Mouse (Mus musculus): Measurements from ENCODE around the gene Wdr90. TPM values are rescaled to one million over a fixed set of nuclear protein-coding genes. Genes with fewer than 3 reads are reported as not detected.
A peak's percentile ranks its signal among the peaks of the same experiment; 100 is the strongest.

Wdr90 gene
- polyA plus RNA-seq, 1 experiment from 2014 or later: 15.1 TPM

- 10% methylated on average over 6 of the region's 6 CpGs for WGBS
- DNase-seq (ENCODE audit: low spot score): no peak
Observed at GRCm38 (mm10) chr17:25861704-25862612, 657 bp upstream of the Wdr90 start.

GRCm38 (mm10) chr17:25860229-25860628 is 1.1 kb downstream of the Wdr90 start:
- H3K9me3 ChIP-seq (replicated peaks; ENCODE audit: control insufficient read depth, low read length): no peaks in the 10 kb centered on the region
- H3K4me2 ChIP-seq (ENCODE audit: low read depth, low read length): peak overlapping the region; percentile 81; the same call in 1 of the 2 replicates
- no peak for DNase-seq (ENCODE audit: low spot score)
- no peaks in the 10 kb centered on the region for H3K27me3 ChIP-seq (ENCODE audit: control insufficient read depth, insufficient read depth, low read length)
- no peak for ATAC-seq (replicated peaks; ENCODE audit: insufficient number of reproducible peaks, low FRiP score, low TSS enrichment, low read depth)
- no peak overlapping the region for H3K27ac ChIP-seq (replicated peaks; ENCODE audit: low read depth, low read length)
- peak overlapping the region; percentile 75 for H3K9ac ChIP-seq (replicated peaks; ENCODE audit: low read length)
- H3K4me3 ChIP-seq (ENCODE audit: low read depth, low read length): peak overlapping the region; percentile 54; the same call in 1 of the 2 replicates
- WGBS: 94% methylated on average over 6 of the region's 6 CpGs
- no peaks in the 10 kb centered on the region for H3K36me3 ChIP-seq (replicated peaks; ENCODE audit: control insufficient read depth, insufficient read depth, low read depth, low read length)
- peaks cover 9% of the 10 kb centered on the region for H3K4me1 ChIP-seq (ENCODE audit: control insufficient read depth, insufficient read depth, low read length)

More at GRCm38 (mm10) chr17:25861704-25862612, 657 bp upstream of the Wdr90 start:
- Histone ChIP-seq H3K4me2 (ENCODE audit: low read depth, low read length) (peak overlapping the region; percentile 81), H3K9me3 (replicated peaks; ENCODE audit: control insufficient read depth, low read length) (no peaks in the 10 kb centered on the region), H3K9ac (replicated peaks; ENCODE audit: low read length) (peak overlapping the region; percentile 75), H3K27ac (replicated peaks; ENCODE audit: low read depth, low read length) (peak overlapping the region; percentile 76), H3K4me3 (ENCODE audit: low read depth, low read length) (peak overlapping the region; percentile 54), H3K27me3 (ENCODE audit: control insufficient read depth, insufficient read depth, low read length) (no peaks in the 10 kb centered on the region), H3K4me1 (ENCODE audit: control insufficient read depth, insufficient read depth, low read length) (peaks cover 9% of the 10 kb centered on the region), H3K36me3 (replicated peaks; ENCODE audit: control insufficient read depth, insufficient read depth, low read depth, low read length) (no peaks in the 10 kb centered on the region)
- ATAC-seq (replicated peaks; ENCODE audit: insufficient number of reproducible peaks, low FRiP score, low TSS enrichment, low read depth): peak; percentile 50; the same call in 1 of the 2 replicates

- Histone ChIP-seq H3K27ac (replicated peaks; ENCODE audit: low read depth, low read length) (peak within 1 kb of the TSS; percentile 47; the same call in 1 of the 2 replicates), H3K4me3 (ENCODE audit: low read depth, low read length) (peak within 1 kb of the TSS; percentile 84), H3K9ac (replicated peaks; ENCODE audit: low read length) (peak within 1 kb of the TSS; percentile 82), H3K36me3 (replicated peaks; ENCODE audit: control insufficient read depth, insufficient read depth, low read depth, low read length) (peaks cover 14% of the 10 kb centered on the region), H3K4me2 (ENCODE audit: low read depth, low read length) (peak within 1 kb of the TSS; percentile 89), H3K4me1 (ENCODE audit: control insufficient read depth, insufficient read depth, low read length) (peaks cover 3% of the 10 kb centered on the region), H3K27me3 (ENCODE audit: control insufficient read depth, insufficient read depth, low read length) (no peaks in the 10 kb centered on the region), H3K9me3 (replicated peaks; ENCODE audit: control insufficient read depth, low read length) (no peaks in the 10 kb centered on the region)
- ATAC-seq (replicated peaks; ENCODE audit: insufficient number of reproducible peaks, low FRiP score, low TSS enrichment, low read depth): peak; percentile 93
- DNase-seq (ENCODE audit: low spot score): peak; percentile 97
- under 1% methylated on average over 20 of the region's 21 CpGs for WGBS
Observed at GRCm38 (mm10) chr17:25844396-25844901, 16.9 kb downstream of the Wdr90 start, which contains the start of gene Rhot2. Gene Rhot2, minus strand, starts transcription at chr17:25844851.

- DNase-seq (ENCODE audit: low spot score) (no peak), ATAC-seq (replicated peaks; ENCODE audit: insufficient number of reproducible peaks, low FRiP score, low TSS enrichment, low read depth) (peak; percentile 2; the same call in 1 of the 2 replicates)
- peak overlapping the region; percentile 82 for H3K9ac ChIP-seq (replicated peaks; ENCODE audit: low read length)
- WGBS: 3% methylated on average over 36 of the region's 38 CpGs
- H3K27ac ChIP-seq (replicated peaks; ENCODE audit: low read depth, low read length): peak overlapping the region; percentile 47; the same call in 1 of the 2 replicates
- H3K4me1 ChIP-seq (ENCODE audit: control insufficient read depth, insufficient read depth, low read length): peaks cover 3% of the 10 kb centered on the region
- H3K36me3 ChIP-seq (replicated peaks; ENCODE audit: control insufficient read depth, insufficient read depth, low read depth, low read length): peaks cover 16% of the 10 kb centered on the region
- peak overlapping the region; percentile 84 for H3K4me3 ChIP-seq (ENCODE audit: low read depth, low read length)
- H3K27me3 ChIP-seq (ENCODE audit: control insufficient read depth, insufficient read depth, low read length): no peaks in the 10 kb centered on the region
- peak overlapping the region; percentile 89 for H3K4me2 ChIP-seq (ENCODE audit: low read depth, low read length)
- H3K9me3 ChIP-seq (replicated peaks; ENCODE audit: control insufficient read depth, low read length): no peaks in the 10 kb centered on the region
Observed at GRCm38 (mm10) chr17:25843636-25844395, 17.5 kb downstream of the Wdr90 start.

DNA sequence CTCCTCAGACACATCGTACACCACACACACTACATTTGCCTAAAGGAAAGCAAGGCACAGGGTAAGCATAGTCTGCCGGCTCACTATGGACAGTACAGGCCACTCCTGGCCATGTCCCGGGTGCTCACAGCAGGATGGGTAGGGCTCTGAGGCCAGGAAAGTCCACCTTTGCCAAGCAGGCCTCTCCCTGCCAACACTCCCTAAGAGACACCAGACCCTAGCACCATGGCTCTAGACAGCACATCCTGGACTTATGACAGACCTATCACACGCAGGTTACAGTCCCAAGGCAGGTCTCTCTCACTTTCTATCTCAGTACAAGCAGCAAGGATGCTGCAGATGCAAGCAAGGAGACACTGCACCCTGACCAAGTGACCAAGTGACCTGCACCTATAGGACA is 18.2 kb downstream of the Wdr90 start:
- no peaks in the 10 kb centered on the region for H3K27me3 ChIP-seq (ENCODE audit: control insufficient read depth, insufficient read depth, low read length)
- DNase-seq (ENCODE audit: low spot score) (no peak), ATAC-seq (replicated peaks; ENCODE audit: insufficient number of reproducible peaks, low FRiP score, low TSS enrichment, low read depth) (no peak)
- no peak overlapping the region; the same call in 1 of the 2 replicates for H3K4me2 ChIP-seq (ENCODE audit: low read depth, low read length)
- WGBS: 93% methylated on average over 4 of the region's 4 CpGs
- H3K4me3 ChIP-seq (ENCODE audit: low read depth, low read length): no peak overlapping the region
- H3K27ac ChIP-seq (replicated peaks; ENCODE audit: low read depth, low read length): no peak overlapping the region
- peaks cover 14% of the 10 kb centered on the region for H3K36me3 ChIP-seq (replicated peaks; ENCODE audit: control insufficient read depth, insufficient read depth, low read depth, low read length)
- H3K9me3 ChIP-seq (replicated peaks; ENCODE audit: control insufficient read depth, low read length): no peaks in the 10 kb centered on the region
- peaks cover 3% of the 10 kb centered on the region for H3K4me1 ChIP-seq (ENCODE audit: control insufficient read depth, insufficient read depth, low read length)
- H3K9ac ChIP-seq (replicated peaks; ENCODE audit: low read length): peak overlapping the region; percentile 20; the same call in 1 of the 2 replicates

GRCm38 (mm10) chr17:25842509-25842908 is 18.8 kb downstream of the Wdr90 start:
- Histone ChIP-seq H3K4me1 (ENCODE audit: control insufficient read depth, insufficient read depth, low read length) (peaks cover 3% of the 10 kb centered on the region), H3K9ac (replicated peaks; ENCODE audit: low read length) (no peak overlapping the region), H3K36me3 (replicated peaks; ENCODE audit: control insufficient read depth, insufficient read depth, low read depth, low read length) (peaks cover 14% of the 10 kb centered on the region), H3K4me2 (ENCODE audit: low read depth, low read length) (no peak overlapping the region), H3K9me3 (replicated peaks; ENCODE audit: control insufficient read depth, low read length) (no peaks in the 10 kb centered on the region), H3K4me3 (ENCODE audit: low read depth, low read length) (no peak overlapping the region), H3K27me3 (ENCODE audit: control insufficient read depth, insufficient read depth, low read length) (no peaks in the 10 kb centered on the region), H3K27ac (replicated peaks; ENCODE audit: low read depth, low read length) (no peak overlapping the region)
- ATAC-seq (replicated peaks; ENCODE audit: insufficient number of reproducible peaks, low FRiP score, low TSS enrichment, low read depth) (no peak), DNase-seq (ENCODE audit: low spot score) (no peak)
- WGBS: 84% methylated on average over 3 of the region's 3 CpGs

DNA sequence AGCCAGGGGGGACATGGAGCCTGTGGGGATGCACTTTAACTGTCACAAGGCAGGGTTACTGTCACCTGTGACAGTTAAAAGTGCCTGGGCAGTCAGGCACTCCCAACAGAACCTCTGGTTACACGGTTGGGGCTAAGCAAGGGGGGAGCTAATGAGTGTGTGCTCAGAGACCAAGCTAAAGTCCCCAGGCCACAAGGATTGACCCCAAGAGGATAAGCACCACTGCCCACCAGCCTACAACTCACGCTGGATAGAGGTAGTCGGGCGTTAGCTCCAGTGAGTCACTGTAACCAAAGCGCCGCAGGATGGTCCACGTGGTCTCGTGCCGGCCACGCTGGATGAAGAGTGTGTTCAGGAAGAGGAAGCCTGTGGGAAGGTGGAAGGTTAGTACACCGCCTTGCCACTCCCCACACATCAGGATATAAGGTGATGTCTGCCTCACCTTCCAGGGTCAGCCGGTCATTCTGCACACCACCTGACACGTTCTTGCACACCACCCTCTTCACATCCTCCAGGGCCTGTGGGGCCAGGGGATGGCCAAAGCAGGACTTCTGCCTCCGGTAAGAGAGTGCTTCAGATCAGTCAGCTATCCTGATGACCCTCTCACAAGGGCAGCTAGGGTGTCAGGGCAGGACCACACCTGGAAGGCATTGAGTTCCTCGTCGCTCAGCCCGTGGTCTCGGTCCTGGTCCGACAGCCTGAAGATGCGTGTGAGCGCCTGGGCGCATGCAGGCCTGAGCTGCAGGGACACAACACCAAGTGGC is 20.0 kb downstream of the Wdr90 start, which contains the start of gene Gm20683:
Gene Gm20683, minus strand, starts transcription at position 647 of the 764 bp plus-strand sequence.
- WGBS: 93% methylated on average over 22 of the region's 22 CpGs
- Histone ChIP-seq H3K4me1 (ENCODE audit: control insufficient read depth, insufficient read depth, low read length) (peaks cover 10% of the 10 kb centered on the region), H3K4me3 (ENCODE audit: low read depth, low read length) (no peak within 1 kb of the TSS), H3K9me3 (replicated peaks; ENCODE audit: control insufficient read depth, low read length) (no peaks in the 10 kb centered on the region), H3K27ac (replicated peaks; ENCODE audit: low read depth, low read length) (no peak within 1 kb of the TSS), H3K4me2 (ENCODE audit: low read depth, low read length) (no peak within 1 kb of the TSS), H3K27me3 (ENCODE audit: control insufficient read depth, insufficient read depth, low read length) (no peaks in the 10 kb centered on the region), H3K36me3 (replicated peaks; ENCODE audit: control insufficient read depth, insufficient read depth, low read depth, low read length) (peaks cover 14% of the 10 kb centered on the region), H3K9ac (replicated peaks; ENCODE audit: low read length) (no peak within 1 kb of the TSS)
- no peak for ATAC-seq (replicated peaks; ENCODE audit: insufficient number of reproducible peaks, low FRiP score, low TSS enrichment, low read depth)
- no peak for DNase-seq (ENCODE audit: low spot score)
